Mouse (Mus musculus): ENCODE measurements at regions not wholly inside any gene's neighbourhood (a gene's known extent, or its start where the extent isn't known, plus 50 kb on each side); places are given as distances from the start of the nearest gene placed in this dataset.

GRCm38 (mm10) chr2:45700578-45700977 lies 583.4 kb upstream of the Zeb2 start:
- no peak for TF ChIP-seq EP300 (IDR thresholded peaks at IDR 0.05; ENCODE audit: insufficient read depth, low read depth, low read length)
- TF ChIP-seq POLR2A (IDR thresholded peaks at IDR 0.05; ENCODE audit: insufficient read depth, low read length), result no peak
- TF ChIP-seq CTCF (IDR thresholded peaks at IDR 0.05; ENCODE audit: low read depth, low read length), result no peak
